Mouse (Mus musculus): ENCODE measurements at regions not wholly inside any gene's neighbourhood (a gene's known extent, or its start where the extent isn't known, plus 50 kb on each side); places are given as distances from the start of the nearest gene placed in this dataset.
A peak's percentile ranks its signal among the peaks of the same experiment; 100 is the strongest.

DNA sequence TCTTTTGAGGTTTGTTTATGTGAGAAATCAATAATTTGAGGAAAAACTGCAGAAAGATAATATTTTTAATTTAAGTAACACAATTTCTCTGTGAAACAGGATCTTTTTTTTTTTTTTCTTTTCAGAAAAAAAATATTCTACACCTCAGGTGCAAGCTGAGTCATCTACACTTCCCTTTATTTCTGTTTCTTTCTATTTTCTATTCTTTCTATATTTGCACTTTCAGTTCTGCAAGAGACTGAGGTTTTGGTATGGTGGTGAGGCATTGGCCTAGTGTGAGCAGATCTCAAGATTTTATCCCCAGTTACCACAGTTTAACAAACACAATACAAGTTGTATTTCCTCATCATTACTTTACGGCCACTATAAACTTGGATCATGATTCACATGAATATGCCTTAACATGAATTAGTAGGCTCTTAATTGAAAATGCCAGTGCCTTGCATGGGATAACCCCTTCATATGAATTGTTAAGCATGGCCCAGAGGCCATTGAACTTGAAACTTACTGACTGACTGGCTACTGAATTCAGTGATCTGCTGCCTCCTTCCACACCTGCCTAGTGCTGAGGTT, 1278.1 kb downstream of the Stim2 start:
- no peak for DNase-seq (ENCODE audit: low read depth, low spot score)

DNA sequence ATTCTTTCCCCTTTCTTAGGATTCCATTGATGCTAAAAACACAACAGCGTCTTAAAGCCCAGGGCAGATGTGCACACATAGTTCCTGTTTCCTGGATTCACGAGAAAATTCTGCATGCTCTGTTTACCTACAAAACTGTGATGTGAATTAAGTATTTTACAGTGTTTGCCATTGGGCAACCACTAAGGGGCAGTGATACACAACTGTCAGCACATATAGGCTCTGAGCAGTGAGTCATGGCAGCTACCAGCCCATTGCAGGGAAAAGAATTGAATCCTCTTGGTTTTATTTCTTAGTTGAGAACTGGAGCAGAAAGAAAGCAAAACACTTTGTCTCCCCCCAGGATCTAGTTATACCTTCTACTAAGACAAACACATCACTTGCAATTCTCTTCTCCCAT, 1295.0 kb downstream of the Stim2 start:
- no peak for DNase-seq (ENCODE audit: low read depth, low spot score)

DNA sequence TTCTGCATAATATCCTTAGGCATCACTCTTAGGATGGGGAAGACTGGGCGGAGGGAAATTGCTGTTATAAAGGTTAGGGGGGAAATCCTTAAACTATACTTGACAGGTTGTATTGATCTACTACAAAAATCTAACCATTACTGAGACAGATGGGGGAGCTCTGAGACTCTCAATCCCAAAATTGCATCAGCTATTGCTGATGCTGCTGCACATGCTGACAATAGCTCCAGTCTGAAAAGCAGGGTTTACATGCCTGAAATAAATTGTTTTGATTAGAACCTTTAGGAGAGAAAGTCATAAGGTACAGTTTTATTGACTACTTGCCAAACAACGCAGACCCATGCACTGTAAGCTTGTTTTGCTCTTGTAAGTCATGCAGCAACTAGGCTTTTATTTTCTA, 1295.7 kb downstream of the Stim2 start:
- no peak for DNase-seq (ENCODE audit: low read depth, low spot score)

DNA sequence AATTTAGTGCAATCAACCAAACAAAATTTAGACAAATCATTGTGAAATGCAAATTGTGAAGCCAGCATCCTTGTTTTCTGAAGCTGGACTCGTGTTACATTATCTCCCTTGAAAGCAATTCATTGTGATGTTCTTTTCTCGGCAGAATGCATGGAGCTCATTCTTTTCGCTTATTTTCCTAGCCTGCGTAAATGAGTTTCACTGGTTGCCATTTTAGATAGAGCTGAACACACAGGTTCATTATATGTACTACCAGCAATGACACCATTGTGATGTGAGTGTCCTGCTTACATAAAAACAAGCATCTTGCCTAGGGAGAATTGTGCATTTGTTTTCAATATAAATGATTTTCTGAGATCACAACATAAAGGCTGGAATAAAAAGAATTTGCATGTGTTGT, 1296.5 kb downstream of the Stim2 start:
- no peak for DNase-seq (ENCODE audit: low read depth, low spot score)

DNA sequence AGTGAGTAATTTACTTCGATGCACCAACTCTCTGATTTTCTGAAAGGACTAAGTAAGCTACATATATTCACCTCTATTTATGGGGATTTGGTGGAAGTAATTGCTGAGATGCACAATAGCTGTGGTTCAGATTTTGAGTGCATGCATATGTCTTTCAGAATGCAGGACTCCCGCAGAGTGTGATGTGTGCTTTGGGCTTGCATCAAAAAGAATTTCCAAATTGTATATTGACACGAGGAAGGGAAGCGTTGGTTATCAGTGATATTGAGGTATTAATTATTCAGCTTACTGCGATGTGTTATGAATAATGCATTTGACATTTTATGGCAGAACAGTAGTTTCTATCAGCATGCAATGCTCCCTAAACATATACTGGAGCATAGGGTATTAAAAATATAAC, 1303.2 kb downstream of the Stim2 start:
- no peak for DNase-seq (ENCODE audit: low read depth, low spot score)

DNA sequence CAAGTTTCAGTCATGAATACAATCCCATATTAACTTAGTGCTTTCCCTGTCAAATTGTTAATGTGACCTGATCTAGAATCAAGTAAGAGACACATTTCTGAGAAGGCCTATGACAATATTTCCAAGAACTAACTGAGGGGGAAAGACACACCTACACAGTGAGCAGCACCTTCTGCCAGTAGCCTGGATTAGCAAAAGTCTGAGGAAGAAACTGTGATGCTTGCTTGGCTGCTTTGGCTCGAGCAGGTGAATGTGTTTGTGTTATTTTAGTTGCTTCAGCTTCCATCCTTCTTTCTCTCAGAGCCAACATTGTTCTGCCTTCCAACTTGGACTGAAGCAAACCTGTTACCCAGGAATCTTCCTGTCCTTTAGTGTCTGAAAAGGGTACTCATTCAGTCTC, 1347.7 kb downstream of the Stim2 start:
- peak; percentile 32 for DNase-seq (ENCODE audit: low read depth, low spot score)

DNA sequence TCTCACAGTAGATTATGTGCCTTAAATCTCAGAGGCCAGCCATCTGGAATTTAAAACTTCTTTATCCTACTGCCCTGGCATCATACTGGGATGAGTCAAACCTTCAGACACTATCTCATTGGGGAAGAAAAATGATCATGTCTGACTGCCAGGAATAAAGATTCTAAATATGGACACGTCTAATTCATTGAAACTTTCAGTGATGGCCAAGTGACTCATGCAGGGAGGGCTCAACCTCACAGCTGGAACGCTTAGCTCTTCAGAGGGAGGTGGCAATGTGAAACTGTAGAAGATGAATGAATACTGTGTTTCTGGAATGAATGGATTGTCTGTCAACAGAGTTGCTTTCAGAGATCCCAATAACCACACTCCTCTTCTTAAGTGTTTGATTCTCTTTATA, 1357.2 kb downstream of the Stim2 start:
- peak; percentile 42 for DNase-seq (ENCODE audit: low read depth, low spot score)

DNA sequence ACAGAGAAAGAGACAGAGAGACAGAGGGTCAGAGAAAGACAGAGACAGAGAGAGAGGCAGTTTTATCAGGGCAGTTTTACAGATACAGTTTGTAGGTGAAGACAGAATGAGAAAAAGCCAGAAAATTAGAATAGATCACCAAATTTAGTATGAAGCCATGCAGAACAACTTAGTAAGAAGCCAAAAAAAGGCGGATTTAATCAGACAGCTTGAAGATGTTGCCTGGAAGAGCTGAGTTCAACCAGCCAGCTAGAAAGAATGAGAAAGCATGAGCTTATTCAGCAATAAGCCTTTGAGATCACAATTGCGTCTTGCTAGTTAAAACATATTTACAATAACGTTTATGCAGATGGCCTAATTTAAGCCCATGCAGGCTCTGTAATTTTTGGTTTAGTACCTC, 1376.0 kb downstream of the Stim2 start:
- DNase-seq (ENCODE audit: low read depth, low spot score), result peak; percentile 31

DNA sequence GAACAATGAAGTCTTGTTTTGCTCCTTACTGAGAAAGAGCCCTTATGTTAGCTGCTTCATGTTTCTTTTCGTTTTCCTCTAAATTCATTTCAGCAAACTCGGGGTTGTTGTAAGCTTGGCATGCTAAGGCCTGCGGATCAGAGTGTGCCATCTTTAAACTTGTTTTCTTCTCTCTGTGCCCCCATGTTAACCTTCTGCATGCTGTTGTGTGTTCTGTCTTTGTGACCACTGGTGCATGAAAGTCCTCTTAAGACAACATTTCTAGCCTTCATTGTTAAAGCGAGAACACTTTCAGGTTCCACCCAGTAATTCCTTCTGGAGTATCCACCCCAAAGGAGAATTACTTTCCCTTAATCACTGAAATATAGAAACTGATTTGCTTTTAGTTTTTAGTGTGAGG, 1392.5 kb downstream of the Stim2 start:
- DNase-seq (ENCODE audit: low read depth, low spot score), result no peak

DNA sequence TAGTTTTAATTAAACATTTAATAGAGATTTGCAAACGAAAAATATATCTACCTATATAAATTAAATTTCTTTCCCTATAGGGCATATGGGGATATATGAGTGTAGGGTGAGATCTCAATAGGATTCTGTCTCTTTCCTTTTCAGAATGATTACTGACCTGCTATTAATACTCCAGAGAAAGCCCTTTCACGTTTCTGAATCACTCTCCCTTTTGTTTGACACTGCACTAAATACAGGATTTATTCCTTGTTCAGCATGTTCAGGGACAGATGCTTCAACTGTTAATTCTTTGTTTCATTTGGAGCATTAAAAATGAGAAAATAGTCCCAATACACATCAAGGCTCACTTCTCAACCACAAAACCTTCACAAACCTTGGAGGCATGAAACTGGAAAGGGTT, 1397.7 kb downstream of the Stim2 start:
- DNase-seq (ENCODE audit: low read depth, low spot score), result no peak

DNA sequence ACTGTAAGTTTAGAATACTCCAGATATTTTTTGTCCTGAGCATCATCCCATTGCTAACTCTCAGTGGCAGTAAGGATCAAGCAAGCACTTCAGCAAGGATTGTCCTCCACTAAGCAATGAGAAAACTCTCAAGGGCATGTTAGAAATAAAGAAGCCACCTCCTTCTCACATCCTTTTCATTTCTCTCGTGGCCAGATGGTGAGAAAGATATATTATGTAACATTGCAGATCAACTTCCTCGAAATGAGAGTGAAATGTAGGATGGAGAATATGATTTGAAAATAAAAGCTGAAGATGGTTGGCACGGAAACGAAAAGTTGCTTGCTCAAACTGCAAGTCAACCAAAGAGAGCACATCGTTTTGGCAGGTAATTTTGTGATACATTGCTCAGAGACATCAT, 1417.8 kb downstream of the Stim2 start:
- peak; percentile 88 for DNase-seq (ENCODE audit: low read depth, low spot score)

DNA sequence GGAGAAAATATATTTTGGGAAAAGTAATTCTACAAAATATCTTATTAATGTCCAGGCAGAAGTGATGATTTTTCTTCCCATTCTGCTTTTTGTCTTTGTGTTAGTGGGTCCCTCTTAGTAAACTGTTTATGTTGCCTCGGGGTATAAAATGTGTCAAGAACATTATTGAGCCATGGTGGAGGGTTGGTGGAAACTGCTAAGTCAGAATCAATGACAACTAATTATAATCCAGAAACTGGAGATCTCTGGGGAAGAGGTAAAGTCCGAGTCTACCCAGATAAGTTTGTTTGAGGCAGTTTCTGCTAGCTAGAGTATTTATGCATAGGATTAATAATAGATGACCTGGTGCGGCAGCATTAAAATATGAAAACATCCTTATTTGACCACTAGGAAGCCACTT, 1440.9 kb downstream of the Stim2 start:
- no peak for DNase-seq (ENCODE audit: low read depth, low spot score)

DNA sequence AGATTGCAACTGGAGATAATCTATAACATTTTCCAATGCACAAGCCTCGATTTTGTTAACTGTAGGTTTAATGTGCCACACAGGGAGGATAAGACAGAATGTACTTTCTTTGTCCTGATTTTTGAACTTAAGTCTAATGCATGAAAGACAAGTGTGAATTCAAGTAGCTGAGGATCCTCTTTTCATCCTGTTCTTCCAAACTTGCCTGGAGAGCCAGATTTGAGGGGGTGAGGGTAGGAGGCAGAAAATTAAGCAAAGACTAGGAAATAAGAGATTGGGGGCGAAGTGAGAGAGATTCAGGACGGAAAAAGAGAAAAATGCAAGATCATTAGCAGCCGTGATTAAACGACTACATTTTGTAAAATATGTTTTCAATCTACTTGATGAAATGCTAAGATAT, 1450.8 kb downstream of the Stim2 start:
- DNase-seq (ENCODE audit: low read depth, low spot score), result peak; percentile 33
